Mouse (Mus musculus): Measurements from ENCODE around the gene Ndufaf3. TPM values are rescaled to one million over a fixed set of nuclear protein-coding genes. Genes with fewer than 3 reads are reported as not detected.

Gene Ndufaf3
- 21.4 and 26.7 TPM in 2 replicates for total RNA-seq (2023)

DNA sequence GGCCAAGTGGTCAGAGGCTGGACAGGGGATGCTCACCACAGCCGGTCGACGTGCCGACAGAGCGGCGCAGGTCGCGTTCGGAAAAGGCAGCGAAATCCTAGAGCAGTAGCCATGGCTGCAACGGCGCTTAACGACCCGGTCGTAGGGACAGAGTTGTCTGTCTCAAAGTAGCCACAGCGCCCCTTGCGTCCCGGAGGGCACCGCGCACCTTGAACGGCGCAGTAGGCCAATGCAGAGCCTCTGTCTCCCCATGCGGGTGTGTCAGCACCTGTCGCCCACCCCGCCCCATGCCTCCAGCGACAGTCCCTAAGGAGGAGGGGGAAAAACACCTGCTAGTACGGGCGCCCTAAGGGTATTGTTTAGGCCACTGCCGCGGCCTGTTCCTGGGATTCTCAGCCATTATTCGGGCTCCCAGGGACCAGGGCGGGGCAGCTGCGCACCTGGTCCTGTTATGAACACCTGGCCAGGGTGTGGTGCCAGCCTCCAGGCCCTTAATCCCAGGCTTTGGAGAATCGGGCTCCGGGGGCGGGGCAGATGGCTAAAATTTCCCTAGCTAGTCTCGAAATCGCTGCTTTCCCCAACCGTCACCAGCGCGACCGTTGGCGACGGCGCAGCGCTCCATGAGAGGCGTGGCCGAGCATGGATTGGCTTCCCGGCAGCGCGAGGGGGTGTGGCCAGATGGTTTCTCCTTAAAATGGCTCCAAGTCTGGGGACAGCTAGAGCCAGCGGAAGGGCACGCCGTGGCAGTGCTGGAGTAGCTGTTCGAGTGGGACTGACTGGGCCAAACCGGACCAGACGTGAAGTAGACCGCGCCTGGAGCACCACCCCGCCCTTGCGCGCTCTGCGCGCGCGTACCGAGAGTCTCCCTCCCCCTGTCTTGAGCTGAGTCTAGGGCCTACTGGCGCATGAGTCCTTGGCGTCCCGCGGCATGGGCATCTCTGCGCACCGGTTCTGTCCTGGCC lies at the start of gene Ndufaf3:
Ndufaf3 (minus strand) TSS at position 620 of the 962 bp plus-strand sequence.

DNA sequence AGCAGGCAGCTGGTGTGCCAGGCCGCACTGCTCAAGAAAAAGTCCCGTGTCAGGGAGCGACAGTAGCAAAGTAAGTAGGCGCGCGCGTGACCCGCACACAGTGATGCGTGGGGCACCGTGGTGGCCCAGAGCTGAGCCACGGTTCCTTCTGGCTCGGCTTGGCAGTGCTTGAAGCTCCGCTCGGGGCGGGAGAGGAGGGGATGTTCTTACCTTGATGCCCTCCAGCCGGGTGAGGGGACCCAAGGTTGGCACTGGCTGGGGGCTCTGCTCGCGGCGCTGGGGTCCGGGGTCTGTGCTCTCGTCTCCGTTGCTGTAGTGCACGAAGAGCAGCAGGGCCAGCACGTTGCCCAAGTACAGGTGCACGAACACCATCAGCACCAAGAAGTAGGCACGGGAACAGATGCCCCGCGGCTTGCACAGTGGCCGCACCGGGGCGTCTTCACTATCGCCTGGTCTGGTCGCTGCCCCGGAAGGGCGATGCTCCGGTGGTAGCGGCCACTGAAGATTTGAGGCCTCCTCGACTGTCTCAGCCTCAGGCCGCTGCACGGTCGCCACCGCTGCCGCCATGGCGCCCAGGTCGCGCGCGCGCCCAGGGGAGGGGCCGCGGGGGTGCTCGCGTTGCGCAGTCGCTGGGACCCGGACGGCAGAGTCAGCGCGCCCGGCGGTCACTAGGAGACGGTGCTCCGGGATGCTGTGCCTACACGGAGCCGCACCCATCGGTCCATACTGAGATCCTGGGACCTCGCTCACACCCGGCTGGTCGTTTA lies 29.9 kb upstream of the Ndufaf3 start, which contains the start of gene P4htm:
P4htm (minus strand) TSS at position 670 of the 767 bp plus-strand sequence.

DNA sequence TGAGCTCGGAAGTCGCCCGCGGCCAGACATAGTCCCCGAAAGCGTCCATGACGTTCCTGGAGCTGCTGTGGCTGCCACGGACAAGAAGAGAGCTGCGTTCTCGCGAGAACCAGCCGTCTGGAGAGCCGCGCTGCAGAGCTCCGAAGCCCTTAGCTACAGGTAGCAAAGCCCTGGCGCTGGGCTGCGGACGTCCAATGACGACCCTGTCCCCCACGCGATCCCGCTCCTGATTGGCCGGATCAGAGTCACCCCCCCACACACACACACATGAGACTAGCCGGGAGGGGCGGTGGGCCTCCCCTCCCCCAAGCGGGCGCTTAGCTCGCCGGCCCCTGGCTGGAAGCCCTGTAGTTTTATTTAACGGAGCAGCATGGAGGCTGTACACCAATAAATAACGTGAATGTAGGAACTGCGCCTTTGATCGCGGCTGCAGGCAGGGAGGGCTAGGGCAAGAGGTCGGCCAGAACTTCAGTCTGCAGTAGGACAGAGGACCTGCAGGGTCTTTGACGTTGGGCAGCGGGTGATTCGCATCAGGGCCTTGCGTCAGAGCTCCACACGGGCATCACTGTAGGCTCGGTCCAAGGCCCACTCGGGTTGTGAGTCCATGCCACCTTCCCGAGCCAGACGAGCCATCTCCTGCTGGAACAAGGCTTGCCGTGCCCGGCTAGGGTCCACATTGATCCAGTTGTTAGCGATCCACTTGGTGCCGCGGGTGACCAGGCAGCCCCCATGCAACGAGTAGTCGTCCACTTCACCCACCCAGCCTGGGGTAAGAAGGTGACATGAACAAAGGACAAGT lies 11.5 kb upstream of the Ndufaf3 start, which contains the start of gene Wdr6:
Wdr6 (minus strand) TSS at position 195 of the 799 bp plus-strand sequence.

DNA sequence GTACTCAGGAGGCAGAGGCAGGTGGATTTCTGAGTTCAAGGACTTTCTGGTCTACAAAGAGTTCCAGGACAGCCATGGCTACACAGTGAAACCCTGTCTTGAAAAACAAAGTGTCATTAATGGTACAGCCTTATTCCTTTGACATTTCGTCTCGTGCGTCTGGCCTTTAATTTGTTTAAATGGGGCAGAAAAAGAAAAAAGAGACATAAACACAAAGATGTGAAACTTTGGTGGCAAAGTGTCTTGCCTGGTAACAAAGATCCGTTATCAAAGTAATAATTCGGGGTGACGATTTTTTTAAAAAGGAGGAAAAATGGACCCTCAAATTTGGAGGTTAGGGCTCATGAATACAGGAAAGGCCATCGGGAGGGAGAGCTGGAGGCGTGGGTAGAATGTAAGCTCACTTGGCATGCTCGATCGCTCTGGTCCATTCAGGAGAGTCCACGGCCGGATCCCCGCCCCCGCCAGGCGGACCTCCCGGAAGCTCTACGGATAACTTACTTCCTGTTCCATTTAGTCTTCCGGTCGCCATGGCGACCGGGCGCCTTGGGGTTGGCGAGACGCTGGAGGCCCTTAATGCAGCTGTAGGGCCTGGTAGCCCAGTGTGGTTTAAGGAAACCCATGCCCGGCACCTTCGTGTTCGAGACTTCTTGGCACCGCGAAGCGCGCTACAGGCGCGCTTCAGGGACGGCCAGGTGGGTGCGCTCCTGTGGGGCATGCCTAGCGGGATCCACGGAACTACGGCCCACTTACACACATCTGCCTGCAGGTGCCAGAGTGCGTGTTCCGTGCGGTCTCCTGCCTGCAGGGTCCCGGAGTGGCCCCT lies 2.4 kb upstream of the Ndufaf3 start, which contains the start of gene Dalrd3:
Dalrd3 (plus strand) TSS at position 506 of the 826 bp plus-strand sequence.

DNA sequence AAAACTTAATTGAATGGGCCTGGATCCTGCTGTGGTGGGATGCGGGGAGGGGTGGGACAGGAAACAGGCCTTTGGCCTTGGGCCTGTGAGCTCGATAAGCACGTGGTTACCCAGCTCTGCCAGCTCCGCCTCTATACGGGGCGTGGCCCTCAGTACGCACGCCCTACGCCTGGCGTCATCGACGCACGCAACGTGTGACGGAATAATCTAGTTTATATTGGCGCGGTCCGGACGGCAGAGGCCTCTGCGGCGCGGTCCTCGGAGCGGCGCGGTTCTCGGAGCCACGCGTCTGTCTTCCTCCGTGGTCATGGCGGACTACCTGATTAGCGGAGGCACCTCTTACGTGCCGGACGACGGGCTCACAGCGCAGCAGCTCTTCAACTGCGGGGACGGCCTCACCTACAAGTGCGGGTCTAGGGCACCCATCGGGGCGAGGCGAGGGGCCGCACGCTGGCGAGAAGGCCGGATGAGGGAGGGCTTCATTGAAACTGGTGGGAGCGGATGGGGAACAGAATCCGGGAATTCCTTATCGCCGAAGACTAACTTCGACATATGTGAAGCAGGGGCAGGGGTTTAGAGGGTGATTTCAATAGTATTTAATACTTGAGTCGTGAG lies 6.9 kb downstream of the Ndufaf3 start, which contains the start of gene Impdh2:
Impdh2 (plus strand) TSS at position 60 of the 615 bp plus-strand sequence.

DNA sequence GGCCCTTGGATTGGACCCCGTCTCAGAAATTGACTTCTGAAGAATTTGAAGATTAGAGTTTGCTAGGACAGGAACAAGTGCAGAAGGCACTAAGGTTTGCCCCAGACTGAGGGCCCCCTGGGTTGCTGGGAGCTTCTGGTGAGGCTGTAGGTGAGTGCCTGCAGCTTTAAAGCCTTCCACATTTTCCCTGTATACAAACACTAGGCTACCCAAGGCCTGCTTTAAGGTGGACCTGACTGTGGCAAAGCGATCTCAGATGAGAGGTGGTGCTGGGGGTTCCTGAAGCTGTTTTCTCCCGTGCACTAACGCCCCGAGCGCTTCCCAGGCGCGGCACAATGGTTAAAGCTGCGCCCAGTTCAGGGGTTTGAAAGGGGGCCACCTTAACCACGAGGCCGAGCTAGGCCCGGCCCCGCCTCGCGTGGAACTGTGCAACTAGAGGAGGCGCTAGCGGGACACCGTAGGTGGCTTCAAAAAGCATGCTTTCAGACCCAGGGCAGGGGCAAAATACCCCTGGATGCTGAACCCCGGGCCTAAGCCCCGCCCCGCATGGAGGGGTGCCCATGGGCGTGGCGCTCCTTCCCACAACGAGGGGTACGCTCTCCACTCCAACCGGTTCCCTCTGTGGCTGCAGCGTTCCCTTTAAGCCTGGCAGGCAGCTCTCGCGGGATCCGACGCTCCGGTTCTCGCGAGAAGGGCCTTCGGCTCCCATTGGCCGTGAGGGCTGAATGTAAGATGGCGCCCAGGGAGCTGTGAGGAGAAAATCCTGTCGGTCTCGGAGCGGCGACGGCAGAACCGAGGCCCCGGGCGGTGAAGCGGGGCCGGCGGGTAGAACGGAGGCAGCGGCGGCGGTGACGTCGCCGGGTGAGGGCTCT lies 50.6 kb downstream of the Ndufaf3 start, which contains the start of gene Qrich1:
Qrich1 (plus strand) TSS at position 427 of the 872 bp plus-strand sequence.

Other genes starting within 250 kb of the Ndufaf3 start
- gene Gpx1, start 228.5 kb downstream of the Ndufaf3 start, total RNA-seq (2023): 1,218 and 1,262 TPM in 2 replicates
- gene Usp4, start 219.6 kb downstream of the Ndufaf3 start, total RNA-seq (2023): 127 and 168 TPM in 2 replicates
- gene 1700102P08Rik, start 174.6 kb downstream of the Ndufaf3 start, total RNA-seq (2023): 1.1 and 1.5 TPM in 2 replicates
- not detected in 2 replicates for gene Ccdc36, start 138.9 kb downstream of the Ndufaf3 start, total RNA-seq (2023)
- not detected in 2 replicates for gene BC048562, start 131.0 kb downstream of the Ndufaf3 start, total RNA-seq (2023)
- 9.9 and 10.5 TPM in 2 replicates for gene Ccdc71, start 106.9 kb downstream of the Ndufaf3 start, total RNA-seq (2023)
- 0.59 and 1.6 TPM in 2 replicates for gene Klhdc8b, start 105.9 kb downstream of the Ndufaf3 start, total RNA-seq (2023)
- gene Lamb2, start 87.7 kb downstream of the Ndufaf3 start, total RNA-seq (2023): 0.44 and 0.79 TPM in 2 replicates
- gene Usp19, start 76.8 kb downstream of the Ndufaf3 start, total RNA-seq (2023): 228 and 301 TPM in 2 replicates
- gene Qars, start 59.7 kb downstream of the Ndufaf3 start, total RNA-seq (2023): 107 and 121 TPM in 2 replicates
- gene Qrich1, start 50.6 kb downstream of the Ndufaf3 start, total RNA-seq (2023): 116 and 150 TPM in 2 replicates
- 71.0 and 72.2 TPM in 2 replicates for gene Impdh2, start 7.1 kb downstream of the Ndufaf3 start, total RNA-seq (2023)
- 23.0 and 31.6 TPM in 2 replicates for gene Dalrd3, start 2.5 kb upstream of the Ndufaf3 start, total RNA-seq (2023)
- gene Wdr6, start 11.3 kb upstream of the Ndufaf3 start, total RNA-seq (2023): 2.0 and 3.8 TPM in 2 replicates
- 0.43 and 0.66 TPM in 2 replicates for gene P4htm, start 30.2 kb upstream of the Ndufaf3 start, total RNA-seq (2023)
- gene Arih2, start 82.0 kb upstream of the Ndufaf3 start, total RNA-seq (2023): 164 and 261 TPM in 2 replicates
- 26.1 and 28.4 TPM in 2 replicates for gene Slc25a20, start 94.7 kb upstream of the Ndufaf3 start, total RNA-seq (2023)
- gene Prkar2a, start 121.9 kb upstream of the Ndufaf3 start, total RNA-seq (2023): 10.8 and 13.2 TPM in 2 replicates
- 41.5 and 54.6 TPM in 2 replicates for gene Ip6k2, start 216.4 kb upstream of the Ndufaf3 start, total RNA-seq (2023)
- 6.0 and 8.7 TPM in 2 replicates for gene Nckipsd, start 240.9 kb upstream of the Ndufaf3 start, total RNA-seq (2023)

All from neutrophil, adult 65 days (primary cell).